Mouse (Mus musculus): Measurements from ENCODE around the gene Ift81.

- no peak for TF ChIP-seq CTCF (IDR thresholded peaks at IDR 0.05; ENCODE audit: low read depth, low read length)
- TF ChIP-seq GATA1 (IDR thresholded peaks at IDR 0.05; ENCODE audit: borderline replicate concordance, low read length) = no peak
- no peak for TF ChIP-seq POLR2AphosphoS5 (IDR thresholded peaks at IDR 0.05; ENCODE audit: insufficient replicate concordance, low read depth, low read length)
- TF ChIP-seq TAL1 (conservative IDR thresholded peaks at IDR 0.05; ENCODE audit: low read depth, low read length) = no peak
- no peak for TF ChIP-seq GATA2 (IDR thresholded peaks at IDR 0.05; ENCODE audit: borderline replicate concordance, low read depth, low read length)
Measured at GRCm38 (mm10) chr5:122512011-122512410, 102.3 kb downstream of the Ift81 start.

All from G1E (cell line).